Mouse (Mus musculus): ENCODE data around the gene Klk1b4. TPM values are rescaled to one million over a fixed set of nuclear protein-coding genes. Genes with fewer than 3 reads are reported as not detected.
"Not testable (repeated sequence)": the region's sequence is repeated elsewhere in the genome, so short reads cannot be mapped to it uniquely, and the experiment has no call there.

Gene Klk1b4
- polyA plus RNA-seq, 1 experiment from 2014 or later: not detected

DNA sequence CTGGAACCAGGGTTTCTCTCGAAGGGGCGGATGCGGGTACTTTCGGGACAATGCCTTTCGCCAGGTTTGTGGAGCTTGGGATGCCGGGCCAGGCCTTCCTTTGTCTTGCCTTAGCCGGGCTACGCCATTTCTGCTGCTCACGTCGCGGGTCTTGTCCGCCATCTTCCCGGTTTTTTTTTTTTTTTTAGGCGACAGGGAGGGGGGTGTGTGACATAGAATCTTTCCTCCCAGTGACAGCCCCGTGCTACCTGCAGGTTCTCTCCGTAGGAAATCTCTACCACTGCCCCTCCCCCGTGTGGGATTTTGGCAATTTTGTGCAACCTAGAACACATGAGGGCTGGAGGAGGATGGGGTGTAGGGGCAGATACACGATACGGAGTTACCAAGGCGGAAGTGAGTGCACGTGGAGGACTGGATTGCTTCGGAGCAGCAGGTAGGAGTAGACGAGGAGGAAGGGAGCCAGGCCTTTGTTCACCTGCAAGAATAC lies 39.8 kb downstream of the Klk1b4 start:
- Histone ChIP-seq H3K4me3 (ENCODE audit: low read depth, low read length) (peak overlapping the region; percentile 91), H3K4me2 (peak overlapping the region; percentile 57), H3K36me3 (ENCODE audit: control insufficient read depth, insufficient read depth, low read length) (peaks cover 12% of the 10 kb centered on the region; the same call in 1 of the 2 replicates), H3K9ac (ENCODE audit: low read length) (peak overlapping the region; percentile 95), H3K27me3 (ENCODE audit: control insufficient read depth, insufficient read depth, low read length) (no peaks in the 10 kb centered on the region), H3K9me3 (ENCODE audit: control insufficient read depth, low read length) (no peaks in the 10 kb centered on the region), H3K27ac (ENCODE audit: low read depth, low read length) (peak overlapping the region; percentile 77), H3K4me1 (ENCODE audit: control insufficient read depth, insufficient read depth, low read length) (peaks cover 11% of the 10 kb centered on the region; the same call in 1 of the 2 replicates)
- peak; percentile 96 for DNase-seq (ENCODE audit: low spot score, missing footprints)
- WGBS: under 1% methylated on average over 23 of the region's 23 CpGs
- ATAC-seq (ENCODE audit: low FRiP score): peak; percentile 27

DNA sequence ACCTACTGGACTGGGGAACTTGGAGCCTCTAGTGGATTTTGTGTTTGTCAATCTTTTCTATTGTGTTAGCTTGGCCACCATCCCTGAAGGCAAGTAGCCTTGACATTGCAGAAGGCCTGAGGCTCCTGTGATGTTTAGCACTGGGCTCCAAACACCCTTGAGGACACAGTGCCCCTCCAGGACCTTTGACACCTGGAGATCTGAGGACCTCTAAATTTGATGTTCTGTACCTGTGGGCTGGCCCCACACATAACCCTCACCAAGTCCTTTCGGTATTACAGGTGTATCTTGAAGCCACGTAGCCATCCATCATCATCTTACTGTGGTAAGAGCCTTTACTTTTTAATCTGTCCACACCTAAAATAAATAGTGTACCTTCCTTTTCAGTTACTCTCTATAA lies 40.7 kb downstream of the Klk1b4 start:
- peak overlapping the region; percentile 95 for H3K9ac ChIP-seq (ENCODE audit: low read length)
- DNase-seq (ENCODE audit: low spot score, missing footprints) (peak; percentile 82), ATAC-seq (ENCODE audit: low FRiP score) (no peak)
- 91% methylated on average over 2 of the region's 2 CpGs for WGBS
- H3K4me1 ChIP-seq (ENCODE audit: control insufficient read depth, insufficient read depth, low read length): peaks cover 11% of the 10 kb centered on the region; the same call in 1 of the 2 replicates
- H3K36me3 ChIP-seq (ENCODE audit: control insufficient read depth, insufficient read depth, low read length): peaks cover 18% of the 10 kb centered on the region; the same call in 1 of the 2 replicates
- H3K9me3 ChIP-seq (ENCODE audit: control insufficient read depth, low read length): no peaks in the 10 kb centered on the region
- H3K4me2 ChIP-seq: peak overlapping the region; percentile 57
- no peaks in the 10 kb centered on the region for H3K27me3 ChIP-seq (ENCODE audit: control insufficient read depth, insufficient read depth, low read length)
- peak overlapping the region; percentile 91 for H3K4me3 ChIP-seq (ENCODE audit: low read depth, low read length)
- H3K27ac ChIP-seq (ENCODE audit: low read depth, low read length): no peak overlapping the region

DNA sequence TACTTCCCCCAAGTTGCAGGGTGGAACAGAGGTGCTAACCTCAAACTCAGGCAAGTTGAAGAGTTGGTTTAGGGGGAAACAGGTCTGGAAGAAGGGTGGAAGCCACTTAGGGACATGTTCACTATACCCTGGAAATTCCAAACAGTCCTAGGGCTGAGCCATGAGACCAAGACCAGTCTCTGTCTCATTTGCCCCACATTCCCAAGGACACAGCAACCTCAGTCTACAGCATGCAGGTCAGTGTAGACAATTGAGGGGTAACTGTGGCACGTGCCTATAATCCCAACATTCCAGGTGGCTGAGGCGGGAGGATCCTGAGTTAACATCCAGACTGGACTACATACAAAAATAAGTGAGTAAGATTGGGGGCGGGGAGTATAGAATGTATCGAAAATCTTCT lies 42.0 kb downstream of the Klk1b4 start:
- no peak overlapping the region for H3K4me2 ChIP-seq
- ATAC-seq (ENCODE audit: low FRiP score): no peak
- no peak overlapping the region for H3K4me3 ChIP-seq (ENCODE audit: low read depth, low read length)
- H3K36me3 ChIP-seq (ENCODE audit: control insufficient read depth, insufficient read depth, low read length): peaks cover 19% of the 10 kb centered on the region; the same call in 1 of the 2 replicates
- no peak overlapping the region for H3K27ac ChIP-seq (ENCODE audit: low read depth, low read length)
- H3K27me3 ChIP-seq (ENCODE audit: control insufficient read depth, insufficient read depth, low read length): no peaks in the 10 kb centered on the region
- H3K9ac ChIP-seq (ENCODE audit: low read length): no peak overlapping the region
- 93% methylated on average over 4 of the region's 4 CpGs for WGBS
- DNase-seq (ENCODE audit: low spot score, missing footprints): peak; percentile 64
- peaks cover 11% of the 10 kb centered on the region; the same call in 1 of the 2 replicates for H3K4me1 ChIP-seq (ENCODE audit: control insufficient read depth, insufficient read depth, low read length)
- no peaks in the 10 kb centered on the region for H3K9me3 ChIP-seq (ENCODE audit: control insufficient read depth, low read length)

DNA sequence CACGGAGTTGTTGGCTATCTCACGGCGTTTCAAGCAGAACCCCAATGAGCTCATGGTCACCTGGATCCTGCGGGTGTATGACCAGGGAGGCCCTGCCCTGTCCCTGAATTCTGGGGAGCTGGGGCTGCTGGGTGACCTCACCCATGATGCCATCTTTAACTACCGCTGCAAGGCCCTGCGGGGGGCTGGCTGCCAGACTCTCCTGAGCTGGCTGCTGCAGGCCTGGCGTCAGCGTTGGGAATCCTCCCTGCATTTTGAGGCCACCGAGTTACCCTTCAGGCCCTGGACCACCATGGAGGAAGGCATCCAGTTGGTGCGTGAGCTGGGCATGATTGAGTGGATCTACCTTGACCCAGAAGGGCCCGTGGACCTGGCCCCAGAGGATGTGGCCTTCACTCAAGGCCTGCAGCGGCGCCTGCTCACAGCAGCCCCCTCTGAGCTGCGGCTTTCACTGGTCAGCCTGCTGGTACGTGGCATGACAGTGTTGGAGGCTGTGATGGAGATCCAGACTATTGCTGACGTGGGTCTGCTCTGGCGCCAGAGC lies 43.6 kb downstream of the Klk1b4 start:
- not testable (repeated sequence) for H3K27ac ChIP-seq (ENCODE audit: low read depth, low read length); H3K9ac ChIP-seq (ENCODE audit: low read length); H3K4me1 ChIP-seq (ENCODE audit: control insufficient read depth, insufficient read depth, low read length); ATAC-seq (ENCODE audit: low FRiP score); H3K27me3 ChIP-seq (ENCODE audit: control insufficient read depth, insufficient read depth, low read length); H3K4me2 ChIP-seq; H3K9me3 ChIP-seq (ENCODE audit: control insufficient read depth, low read length); H3K4me3 ChIP-seq (ENCODE audit: low read depth, low read length)
- 88% methylated on average over 17 of the region's 17 CpGs for WGBS
- peaks cover 19% of the 10 kb centered on the region; the same call in 1 of the 2 replicates for H3K36me3 ChIP-seq (ENCODE audit: control insufficient read depth, insufficient read depth, low read length)
- DNase-seq (ENCODE audit: low spot score, missing footprints): peak; percentile 19

DNA sequence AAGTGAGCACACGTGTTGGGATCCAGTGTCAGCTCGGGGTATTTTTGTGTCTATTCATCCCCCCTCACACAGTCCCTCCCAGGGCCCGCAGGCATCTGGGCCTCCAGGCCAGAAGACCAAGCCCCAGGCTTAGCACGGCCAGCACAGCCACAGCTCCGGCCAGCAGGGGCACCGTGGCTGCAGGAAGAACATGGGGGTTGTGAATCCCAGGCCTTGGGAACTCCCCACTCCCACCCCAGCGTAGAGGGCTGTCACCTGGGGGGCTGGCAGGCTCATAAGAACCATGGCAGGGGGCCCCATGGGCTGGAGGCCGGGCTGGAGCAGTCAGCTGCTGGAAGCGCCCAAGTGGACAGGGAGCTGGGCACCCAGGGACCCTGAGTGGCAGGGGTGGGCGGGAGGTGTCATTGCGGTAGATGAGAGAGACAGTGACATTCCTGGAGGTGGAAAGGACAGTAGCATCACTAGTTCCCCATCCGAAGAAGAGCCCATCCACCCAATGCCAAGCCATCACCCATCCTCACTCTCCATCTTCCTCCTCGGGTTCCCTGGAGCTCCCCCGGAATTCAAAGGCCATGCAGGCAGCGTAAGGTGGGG lies 45.9 kb downstream of the Klk1b4 start:
- H3K27me3 ChIP-seq (ENCODE audit: control insufficient read depth, insufficient read depth, low read length): no peaks in the 10 kb centered on the region
- no peaks in the 10 kb centered on the region for H3K9me3 ChIP-seq (ENCODE audit: control insufficient read depth, low read length)
- no peak overlapping the region for H3K9ac ChIP-seq (ENCODE audit: low read length)
- no peak overlapping the region for H3K4me2 ChIP-seq
- H3K27ac ChIP-seq (ENCODE audit: low read depth, low read length): no peak overlapping the region
- DNase-seq (ENCODE audit: low spot score, missing footprints) (peak; percentile 82), ATAC-seq (ENCODE audit: low FRiP score) (peak; percentile 18; the same call in 1 of the 2 replicates)
- WGBS: 73% methylated on average over 15 of the region's 15 CpGs
- peaks cover 19% of the 10 kb centered on the region; the same call in 1 of the 2 replicates for H3K36me3 ChIP-seq (ENCODE audit: control insufficient read depth, insufficient read depth, low read length)
- no peaks in the 10 kb centered on the region; the same call in 1 of the 2 replicates for H3K4me1 ChIP-seq (ENCODE audit: control insufficient read depth, insufficient read depth, low read length)
- no peak overlapping the region for H3K4me3 ChIP-seq (ENCODE audit: low read depth, low read length)

DNA sequence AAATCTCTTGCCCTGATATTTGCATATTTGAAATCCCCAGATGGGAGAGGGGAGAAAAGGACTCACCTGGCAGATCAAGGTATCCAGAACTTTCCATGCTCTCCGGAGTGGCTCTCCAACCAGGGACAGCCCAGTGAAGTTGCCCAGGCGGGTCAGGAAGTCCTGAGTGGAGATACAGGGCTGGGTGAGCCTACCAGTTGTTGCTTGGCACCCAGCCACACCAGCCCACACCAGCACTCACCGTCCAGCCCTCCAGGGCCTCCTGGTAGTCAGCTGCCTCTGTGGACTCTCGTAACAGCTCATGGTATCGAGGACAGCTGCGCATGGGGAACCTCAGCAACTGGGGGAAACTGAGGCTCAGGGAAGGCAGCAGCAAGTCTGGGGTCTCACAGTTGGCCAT lies 47.7 kb downstream of the Klk1b4 start:
- no peaks in the 10 kb centered on the region for H3K9me3 ChIP-seq (ENCODE audit: control insufficient read depth, low read length)
- H3K27me3 ChIP-seq (ENCODE audit: control insufficient read depth, insufficient read depth, low read length): no peaks in the 10 kb centered on the region
- H3K9ac ChIP-seq (ENCODE audit: low read length): no peak overlapping the region
- DNase-seq (ENCODE audit: low spot score, missing footprints) (peak; percentile 59), ATAC-seq (ENCODE audit: low FRiP score) (no peak)
- H3K36me3 ChIP-seq (ENCODE audit: control insufficient read depth, insufficient read depth, low read length): peaks cover 16% of the 10 kb centered on the region; the same call in 1 of the 2 replicates
- H3K27ac ChIP-seq (ENCODE audit: low read depth, low read length): no peak overlapping the region
- H3K4me3 ChIP-seq (ENCODE audit: low read depth, low read length): no peak overlapping the region
- WGBS: 84% methylated on average over 6 of the region's 6 CpGs
- no peaks in the 10 kb centered on the region for H3K4me1 ChIP-seq (ENCODE audit: control insufficient read depth, insufficient read depth, low read length)
- H3K4me2 ChIP-seq: no peak overlapping the region

DNA sequence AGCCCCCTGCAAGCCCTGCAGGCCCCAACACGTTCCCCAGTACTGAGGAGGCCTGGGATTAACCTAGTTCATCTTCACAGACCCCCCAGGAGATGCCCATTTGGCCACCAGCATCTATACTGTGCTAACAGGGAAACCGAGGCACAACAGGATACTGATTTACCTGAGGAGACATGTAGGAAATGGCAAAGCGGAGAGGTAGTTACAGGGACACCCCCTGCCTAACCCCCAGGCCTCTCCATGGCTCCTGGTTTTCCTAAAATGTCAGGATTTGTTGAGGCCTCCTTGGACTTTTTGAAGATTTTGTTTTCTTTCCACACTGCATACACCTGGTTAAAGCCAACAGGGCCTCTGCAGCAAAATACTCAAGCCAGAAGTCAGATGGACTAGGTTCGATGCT lies 50.0 kb downstream of the Klk1b4 start, which contains the start of gene Acp4:
Gene Acp4, minus strand, starts transcription at position 101 of the 400 bp plus-strand sequence.
- H3K36me3 ChIP-seq (ENCODE audit: control insufficient read depth, insufficient read depth, low read length): 0 out of 2 replicates have a peak, but pooled peaks cover 6% of the 10 kb centered on the region
- no peaks in the 10 kb centered on the region for H3K4me1 ChIP-seq (ENCODE audit: control insufficient read depth, insufficient read depth, low read length)
- no peaks in the 10 kb centered on the region for H3K9me3 ChIP-seq (ENCODE audit: control insufficient read depth, low read length)
- H3K4me3 ChIP-seq (ENCODE audit: low read depth, low read length): no peak within 1 kb of the TSS
- no peak within 1 kb of the TSS for H3K4me2 ChIP-seq
- ATAC-seq (ENCODE audit: low FRiP score) (no peak), DNase-seq (ENCODE audit: low spot score, missing footprints) (no peak)
- no peak within 1 kb of the TSS for H3K9ac ChIP-seq (ENCODE audit: low read length)
- H3K27me3 ChIP-seq (ENCODE audit: control insufficient read depth, insufficient read depth, low read length): no peaks in the 10 kb centered on the region
- 86% methylated on average over 4 of the region's 4 CpGs for WGBS
- no peak within 1 kb of the TSS for H3K27ac ChIP-seq (ENCODE audit: low read depth, low read length)

DNA sequence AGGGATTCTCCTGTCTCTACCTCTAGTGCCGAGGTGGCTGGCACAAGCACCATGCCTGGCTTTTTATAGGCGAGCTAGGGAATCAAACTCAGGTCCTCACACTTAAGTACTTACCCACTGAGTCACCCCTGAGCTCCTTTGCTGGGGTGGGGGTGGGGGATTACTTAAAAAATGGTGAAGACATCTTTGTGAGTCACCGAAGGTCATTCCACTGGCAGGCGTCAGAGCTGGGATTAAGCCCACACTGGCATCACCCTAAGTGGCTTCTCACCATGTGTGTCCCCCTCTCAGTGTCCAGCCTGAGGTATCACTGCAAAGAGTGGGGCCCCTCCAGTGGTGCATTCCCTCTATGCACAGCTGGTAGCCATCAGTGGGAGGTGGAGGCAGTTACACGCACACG lies 53.2 kb downstream of the Klk1b4 start:
- no peak overlapping the region for H3K9ac ChIP-seq (ENCODE audit: low read length)
- H3K27me3 ChIP-seq (ENCODE audit: control insufficient read depth, insufficient read depth, low read length): no peaks in the 10 kb centered on the region
- ATAC-seq (ENCODE audit: low FRiP score) (no peak), DNase-seq (ENCODE audit: low spot score, missing footprints) (no peak)
- H3K4me2 ChIP-seq: no peak overlapping the region
- no peaks in the 10 kb centered on the region for H3K9me3 ChIP-seq (ENCODE audit: control insufficient read depth, low read length)
- no peak overlapping the region for H3K4me3 ChIP-seq (ENCODE audit: low read depth, low read length)
- H3K4me1 ChIP-seq (ENCODE audit: control insufficient read depth, insufficient read depth, low read length): peaks cover 4% of the 10 kb centered on the region
- no peaks in the 10 kb centered on the region for H3K36me3 ChIP-seq (ENCODE audit: control insufficient read depth, insufficient read depth, low read length)
- H3K27ac ChIP-seq (ENCODE audit: low read depth, low read length): no peak overlapping the region
- WGBS: 74% methylated on average over 6 of the region's 6 CpGs

DNA sequence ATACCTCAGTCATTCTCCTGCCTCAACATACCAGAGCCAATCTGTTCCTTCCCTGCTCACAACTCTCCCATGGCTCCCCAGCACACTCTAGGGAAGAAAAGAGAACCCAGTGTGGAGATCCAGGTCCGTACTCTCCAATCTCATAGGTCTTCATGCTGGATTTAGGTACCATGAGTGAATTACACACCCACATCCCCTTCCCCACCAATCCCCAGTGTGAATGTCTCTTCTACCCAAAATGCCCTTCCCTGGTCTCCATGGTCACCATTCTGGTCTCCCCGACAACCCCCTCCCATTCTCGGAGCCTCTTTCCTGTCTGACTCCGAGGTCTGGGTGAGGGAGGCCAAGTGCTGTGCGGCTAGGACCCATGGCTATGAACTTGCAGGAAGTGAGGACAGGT lies 53.9 kb downstream of the Klk1b4 start, which contains the start of gene Gm15517:
Gene Gm15517, plus strand, starts transcription at position 301 of the 400 bp plus-strand sequence.
- Histone ChIP-seq H3K36me3 (ENCODE audit: control insufficient read depth, insufficient read depth, low read length) (no peaks in the 10 kb centered on the region), H3K9ac (ENCODE audit: low read length) (no peak within 1 kb of the TSS), H3K4me2 (no peak within 1 kb of the TSS), H3K9me3 (ENCODE audit: control insufficient read depth, low read length) (no peaks in the 10 kb centered on the region), H3K4me1 (ENCODE audit: control insufficient read depth, insufficient read depth, low read length) (peaks cover 4% of the 10 kb centered on the region), H3K27ac (ENCODE audit: low read depth, low read length) (no peak within 1 kb of the TSS), H3K27me3 (ENCODE audit: control insufficient read depth, insufficient read depth, low read length) (no peaks in the 10 kb centered on the region), H3K4me3 (ENCODE audit: low read depth, low read length) (no peak within 1 kb of the TSS)
- no peak for ATAC-seq (ENCODE audit: low FRiP score)
- 48% methylated on average over 5 of the region's 5 CpGs for WGBS
- no peak for DNase-seq (ENCODE audit: low spot score, missing footprints)
